Mouse (Mus musculus) 3134 (cell line): ENCODE measurements around the gene Foxm1.
A peak's percentile ranks its signal among the peaks of the same experiment; 100 is the strongest.

Experiments
- DNase-seq: peaks from one replicate; pipeline ENCODE4 v3.0.0-alpha.2; 2011; ENCODE audit warnings: low spot score; ENCODE audit not compliant: insufficient read length; ENCODE audit errors: extremely low read depth

Foxm1 gene

DNA sequence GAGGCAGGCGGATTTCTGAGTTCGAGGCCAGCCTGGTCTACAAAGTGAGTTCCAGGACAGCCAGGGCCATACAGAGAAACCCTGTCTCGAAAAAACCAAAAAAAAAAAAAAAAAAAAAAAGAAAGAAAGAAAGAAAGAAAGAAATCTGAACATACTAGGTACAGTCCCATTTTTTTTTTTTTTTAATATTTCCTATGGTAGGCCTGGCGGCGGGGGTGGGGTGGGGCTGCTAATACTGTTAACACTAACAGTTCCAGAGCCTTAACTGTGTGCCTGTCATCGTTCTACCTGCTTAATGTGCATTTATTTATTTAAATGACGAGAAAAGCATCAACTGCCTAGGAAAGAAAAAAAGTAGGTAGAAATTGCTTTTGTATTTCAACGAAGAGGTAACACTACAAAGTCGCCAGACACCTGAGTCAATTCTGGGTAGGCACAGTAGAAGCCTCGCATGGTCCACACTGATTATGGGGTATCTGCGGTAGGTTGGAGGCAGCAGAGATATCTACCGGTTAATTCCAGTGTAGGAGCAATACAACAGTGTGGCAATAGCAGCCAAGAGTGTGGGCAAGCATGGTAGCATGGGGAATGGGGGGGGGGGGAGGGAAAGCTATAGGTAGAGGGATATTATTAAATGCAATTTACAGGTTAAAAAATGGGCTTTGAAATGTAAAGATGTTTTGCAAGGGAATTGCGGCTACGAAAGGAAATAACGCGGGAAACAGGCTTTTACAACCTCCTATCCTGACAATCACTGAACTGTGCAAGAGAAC, 60.9 kb downstream of the Foxm1 start:
- no peak for DNase-seq

- DNase-seq, result peak; percentile 98
Observed at GRCm38 (mm10) chr6:128424269-128425019, 61.7 kb downstream of the Foxm1 start, which contains the start of gene Itfg2. Gene Itfg2 (minus strand): TSS chr6:128424931.

DNA sequence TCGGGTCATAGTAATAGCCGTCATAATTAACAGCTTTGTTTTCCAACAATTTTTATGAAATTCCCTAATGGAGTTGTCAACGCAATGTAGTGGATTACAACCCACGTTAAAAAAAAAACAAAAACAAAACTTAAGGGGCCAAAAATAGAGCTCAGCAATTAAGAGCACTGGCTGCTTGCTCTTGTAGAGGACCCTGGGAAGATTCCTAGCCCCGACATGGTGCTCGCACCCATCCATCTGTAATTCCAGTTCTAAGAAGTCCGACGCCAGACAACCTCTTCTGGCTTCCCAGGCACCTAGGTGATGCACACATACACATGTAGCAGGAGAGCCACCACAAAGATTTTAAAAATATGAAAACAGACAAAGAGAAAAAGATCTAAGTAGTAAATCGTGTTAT, 62.3 kb downstream of the Foxm1 start:
- no peak for DNase-seq
